Mouse (Mus musculus): ENCODE results near the gene Rpl24.
"Not testable (repeated sequence)": the region's sequence is repeated elsewhere in the genome, so short reads cannot be mapped to it uniquely, and the experiment has no call there.

GRCm38 (mm10) chr16:55963068-55963467 lies 3.0 kb upstream of the Rpl24 start:
- not testable (repeated sequence) for TF ChIP-seq CTCF, EP300 (IDR thresholded peaks at IDR 0.05; ENCODE audit: low read depth)
